Mouse (Mus musculus): Measurements from ENCODE around the gene Ddit4l. TPM values are rescaled to one million over a fixed set of nuclear protein-coding genes. Genes with fewer than 3 reads are reported as not detected.

Gene Ddit4l
- 0.32 TPM for polyA plus RNA-seq (2017; shearing (Covaris generic))

GRCm38 (mm10) chr3:137621312-137621711 is at the start of gene Ddit4l:
Gene Ddit4l, plus strand, starts transcription at chr3:137621612.

GRCm38 (mm10) chr3:137671224-137671623 is 49.8 kb downstream of the Ddit4l start, which contains the start of gene Gm21962:
Gene Gm21962, plus strand, starts transcription at chr3:137671524.

Other genes with a start within 250 kb of the Ddit4l start
- not detected for gene Gm21962, start 49.9 kb downstream of the Ddit4l start, polyA plus RNA-seq (2017; shearing (Covaris generic))
- 1,063 TPM for gene H2afz, start 242.9 kb downstream of the Ddit4l start, polyA plus RNA-seq (2017; shearing (Covaris generic))
- gene Dnajb14, start 246.1 kb downstream of the Ddit4l start, polyA plus RNA-seq (2017; shearing (Covaris generic)) = 9.4 TPM